Mouse (Mus musculus): ENCODE results near the gene Tnrc6c.

- TF ChIP-seq POLR2A (IDR thresholded peaks at IDR 0.05; ENCODE audit: low read depth, low read length) (peak; percentile 99), CTCF (IDR thresholded peaks at IDR 0.05; ENCODE audit: extremely low read depth, insufficient read depth, insufficient read length, insufficient replicate concordance) (no peak)
Measured at GRCm38 (mm10) chr11:117654380-117654924, 363 bp downstream of the Tnrc6c start.
